Mouse (Mus musculus) telencephalon, adult 2 months (tissue): ENCODE measurements around the gene Dlec1.
A peak's percentile ranks its signal among the peaks of the same experiment; 100 is the strongest.

Experiments
- DNase-seq: peaks from one replicate; pipeline ENCODE4 v3.0.0-alpha.2; 2011; ENCODE audit warnings: low read depth, low spot score

Dlec1 gene

DNA sequence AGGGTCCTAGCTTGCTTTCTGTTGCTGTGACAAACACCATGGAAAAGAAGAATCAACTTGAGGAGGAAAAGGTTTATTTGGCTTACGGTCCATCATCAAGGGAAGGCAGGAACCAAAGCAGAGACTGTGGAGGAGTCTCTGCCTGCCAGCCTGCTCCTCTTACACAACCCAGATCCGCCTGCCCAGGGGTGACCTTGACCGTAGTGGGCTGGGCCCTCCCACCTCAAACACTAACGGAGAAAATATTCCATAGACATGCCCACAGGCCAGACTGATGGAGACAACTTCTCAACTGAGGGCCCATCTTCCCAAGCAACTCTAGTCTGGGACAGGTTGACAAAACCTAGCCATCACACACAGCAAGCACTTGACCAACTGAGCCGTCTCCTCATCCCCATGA lies 39.8 kb downstream of the Dlec1 start:
- DNase-seq = no peak

DNA sequence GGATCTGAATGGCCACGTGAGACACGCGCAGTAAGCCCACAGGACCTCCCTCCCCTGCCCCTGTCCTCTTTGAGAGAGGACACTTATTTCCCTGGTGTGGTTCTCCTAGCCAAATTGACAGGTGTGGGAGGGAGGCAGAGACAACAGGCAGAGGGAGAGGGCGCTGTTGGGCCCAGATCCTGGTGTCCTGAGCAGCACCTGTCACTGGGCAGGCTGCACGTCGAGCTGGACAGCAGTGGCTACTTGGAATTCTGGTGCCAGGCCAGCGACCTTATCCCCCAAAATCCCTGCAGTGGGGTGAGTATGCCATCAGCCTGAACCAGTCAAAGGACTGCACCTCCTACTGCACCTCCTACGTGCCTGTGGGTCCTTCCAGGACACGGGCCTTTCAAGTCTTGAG lies 41.1 kb downstream of the Dlec1 start:
- no peak for DNase-seq

DNA sequence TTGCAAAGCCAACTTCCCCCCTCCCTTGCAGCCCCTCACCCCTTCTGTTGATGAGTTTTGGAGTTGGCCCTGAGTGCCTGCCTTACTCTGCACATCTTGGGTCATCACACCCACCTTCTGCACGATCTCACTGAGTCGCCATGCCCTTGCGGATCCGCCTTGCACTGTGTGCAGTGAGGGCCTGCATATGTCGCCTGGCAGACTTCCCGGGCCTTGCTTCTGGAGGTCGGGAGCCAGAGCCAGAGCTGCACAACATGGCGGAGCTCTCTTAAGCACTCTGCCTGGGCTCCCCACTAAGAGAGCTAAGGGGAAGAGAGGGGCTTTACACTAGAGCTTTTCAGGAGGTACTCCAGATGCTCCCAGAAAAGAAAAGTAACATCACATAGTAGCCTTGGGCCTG lies 42.4 kb downstream of the Dlec1 start:
- no peak for DNase-seq

DNA sequence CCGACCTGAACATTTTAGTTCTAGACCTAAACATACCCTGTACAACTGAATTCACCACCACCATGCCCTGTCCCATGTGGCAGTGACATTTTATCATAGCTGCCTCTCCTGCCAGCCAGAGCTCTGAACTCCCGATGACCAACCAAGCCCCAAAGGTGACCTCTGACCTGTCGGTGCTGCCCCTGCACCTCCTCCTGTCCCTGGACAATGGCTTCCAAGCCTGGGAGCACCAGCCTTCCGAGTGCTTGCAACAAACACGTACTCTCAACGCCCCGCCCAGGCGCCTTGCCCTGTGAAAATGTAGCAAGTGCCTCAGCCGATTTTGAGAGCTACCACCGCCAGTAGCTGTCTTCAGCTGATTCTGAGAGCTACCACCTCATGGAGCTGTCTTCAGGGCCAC lies 42.9 kb downstream of the Dlec1 start:
- no peak for DNase-seq

DNA sequence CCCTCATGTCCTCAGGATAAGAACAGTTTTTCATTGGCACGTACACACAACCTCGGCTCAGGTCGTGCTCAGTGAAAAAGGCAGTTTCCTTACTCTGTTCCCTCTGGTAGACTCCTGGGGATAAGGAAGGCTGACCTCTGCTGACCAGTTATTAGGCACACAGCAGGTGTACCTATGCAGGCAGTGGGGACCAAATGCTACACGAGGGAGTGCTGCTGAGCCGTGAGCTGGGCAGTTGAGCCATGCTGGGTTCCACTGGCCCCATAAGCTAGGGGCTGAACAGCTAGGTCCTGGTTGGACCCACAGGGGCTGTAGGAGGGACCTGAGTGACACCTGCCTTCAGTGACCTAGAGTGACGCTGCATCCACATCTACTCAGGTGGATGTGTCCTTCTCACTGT lies 43.4 kb downstream of the Dlec1 start:
- DNase-seq = no peak

DNA sequence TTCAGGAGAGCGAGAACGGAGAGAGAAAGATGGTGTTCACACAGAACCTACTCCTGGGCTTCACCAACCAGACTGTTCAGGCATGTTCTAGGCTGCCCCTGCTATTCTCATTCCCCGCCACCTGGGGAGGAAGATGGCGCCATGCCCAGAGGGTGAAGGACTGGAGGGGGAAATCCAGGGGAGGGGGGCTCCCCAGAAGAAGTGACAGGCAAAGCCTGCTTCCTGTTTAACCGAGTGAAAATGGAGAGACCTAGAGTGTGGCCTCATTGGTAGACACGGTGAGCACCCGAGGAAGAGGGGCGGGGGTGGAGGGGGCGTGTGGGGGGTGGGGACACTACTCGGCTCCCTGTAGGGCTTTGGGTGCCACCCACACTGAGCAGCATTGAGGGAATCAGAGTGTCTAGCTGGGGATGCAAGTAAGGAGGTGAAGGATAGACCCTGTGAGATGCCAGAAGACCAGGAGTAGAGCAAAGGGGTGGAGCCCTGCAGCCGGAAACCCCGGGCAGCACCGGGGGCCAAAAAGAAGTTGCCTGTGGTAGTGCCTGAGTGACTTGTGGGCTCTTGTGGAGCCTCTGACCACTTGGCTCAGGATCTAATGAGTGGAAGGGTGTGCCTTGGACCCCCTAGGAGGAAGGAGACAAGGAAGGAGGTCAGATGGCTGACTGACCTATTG lies 44.0 kb downstream of the Dlec1 start:
- no peak for DNase-seq

DNA sequence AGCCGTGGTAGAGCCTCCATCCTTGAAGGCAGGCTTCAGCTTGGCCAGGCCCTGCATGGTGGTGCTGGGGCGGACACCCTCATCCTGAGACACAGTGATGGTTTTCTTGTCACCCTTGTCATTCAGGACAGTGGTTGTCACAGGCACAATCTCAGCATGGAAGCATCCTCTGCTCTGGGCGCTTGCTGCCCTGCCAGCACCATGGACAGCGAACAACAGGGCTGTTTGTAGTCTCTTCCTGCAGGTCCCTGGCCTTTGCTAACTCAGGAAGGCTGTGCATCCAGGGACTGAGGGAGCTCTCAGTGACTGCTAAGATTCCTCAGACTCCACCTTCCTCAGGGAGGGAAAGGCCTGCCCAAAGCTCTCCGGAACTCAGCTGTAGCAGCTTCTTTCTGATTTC lies 47.3 kb downstream of the Dlec1 start:
- no peak for DNase-seq

DNA sequence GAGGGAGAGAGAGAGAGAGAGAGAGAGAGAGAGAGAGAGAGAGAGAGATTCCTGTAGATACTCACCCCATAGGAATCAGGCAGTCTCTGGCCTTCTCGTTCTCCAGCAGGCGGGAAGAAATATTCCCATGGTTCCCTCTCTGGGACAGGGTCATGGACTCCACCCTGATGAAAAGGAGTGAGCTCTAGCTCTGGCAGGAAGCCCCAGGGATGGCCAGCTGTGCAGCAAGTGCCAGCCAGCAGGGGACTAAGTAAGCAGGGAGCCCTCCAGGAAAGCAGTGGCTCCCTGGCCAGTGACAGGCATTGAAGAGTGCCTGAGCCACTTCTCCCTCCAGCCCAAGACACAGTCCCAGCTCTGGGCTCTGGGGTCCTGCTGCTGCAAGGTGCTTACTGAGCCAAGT lies 49.5 kb downstream of the Dlec1 start:
- DNase-seq = no peak

DNA sequence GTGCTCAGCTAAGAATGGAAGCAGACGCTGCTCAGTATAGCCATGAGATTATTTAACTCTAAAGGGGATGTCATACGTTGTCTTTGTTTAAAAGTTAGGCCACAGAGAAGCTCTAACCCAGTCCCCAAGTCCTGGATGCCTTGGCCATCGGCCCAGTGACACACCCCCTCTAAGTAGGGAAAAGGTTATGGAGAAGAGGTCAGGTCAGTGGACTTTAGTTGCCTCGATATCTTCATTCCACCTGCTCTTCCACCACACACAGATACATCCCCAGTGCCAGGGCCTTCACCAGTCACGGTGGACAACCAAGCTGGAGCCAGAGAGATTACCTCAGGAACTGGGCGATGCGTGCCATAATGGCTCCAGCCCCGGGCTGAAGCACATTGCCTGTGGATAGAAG lies 53.1 kb downstream of the Dlec1 start:
- no peak for DNase-seq

DNA sequence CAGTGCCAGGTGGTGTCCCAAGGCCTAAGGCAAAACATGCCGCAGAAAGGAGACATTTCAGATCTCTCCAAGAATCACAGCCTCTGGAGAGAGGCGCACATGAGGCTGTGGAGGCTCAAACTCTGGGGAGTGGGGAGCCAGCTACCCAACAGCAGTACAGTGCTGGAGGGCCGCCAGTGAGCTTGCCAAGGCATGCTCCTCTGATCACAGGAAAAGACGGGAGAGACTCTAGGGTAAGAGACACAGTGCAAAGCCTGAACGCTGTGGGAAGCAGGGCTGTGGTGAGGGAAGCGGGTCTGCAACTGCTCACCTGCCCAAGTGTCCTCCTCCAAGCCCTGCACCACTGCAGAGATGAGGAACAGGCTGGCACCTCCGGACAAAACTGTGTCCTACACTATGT lies 53.5 kb downstream of the Dlec1 start:
- no peak for DNase-seq

DNA sequence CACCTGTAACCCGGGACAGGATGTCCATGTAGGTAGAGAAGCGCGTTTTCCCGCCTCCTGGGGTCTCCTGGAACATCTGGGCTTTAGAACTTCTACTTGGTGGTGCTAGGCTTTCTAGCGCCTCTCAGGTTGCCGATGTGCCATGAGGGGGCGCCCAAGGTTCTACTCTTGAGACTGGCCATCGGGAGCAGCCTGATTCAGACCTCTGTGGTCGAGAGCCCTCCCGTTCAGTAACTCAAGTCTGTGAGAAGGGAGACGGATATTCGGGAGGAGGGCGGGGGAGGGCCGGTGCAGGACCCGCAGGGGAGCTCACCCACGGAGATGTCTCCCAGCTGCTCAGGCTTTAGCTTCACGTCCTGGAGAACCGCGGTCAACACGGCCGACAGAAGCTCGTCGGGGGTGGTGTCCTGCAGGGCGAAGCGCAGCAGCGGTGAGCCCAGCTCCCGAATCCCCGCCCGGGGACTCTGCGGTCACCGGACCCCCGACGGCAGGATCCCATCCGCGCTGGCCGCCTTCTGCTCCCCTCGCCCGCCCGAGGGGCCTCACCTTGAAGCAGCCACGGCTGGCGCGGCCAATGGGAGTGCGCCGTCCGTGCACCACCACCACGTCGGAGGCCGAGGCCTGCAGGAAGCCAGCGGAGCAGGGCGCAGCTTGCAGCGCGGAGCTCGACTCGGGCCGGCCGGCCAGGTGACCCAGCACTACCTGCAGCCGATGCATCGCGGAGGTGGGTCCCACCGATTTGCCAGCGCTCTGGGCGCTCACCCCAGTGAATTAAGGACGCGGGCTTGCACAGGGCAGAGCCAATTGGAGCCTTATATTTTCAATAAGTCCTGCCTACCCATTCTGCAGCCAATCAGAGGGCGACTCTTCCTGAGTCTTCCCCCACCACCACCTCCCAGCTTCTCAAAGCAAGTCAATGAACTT lies 54.3 kb downstream of the Dlec1 start, which contains the start of gene Acaa1b:
Gene Acaa1b, minus strand, starts transcription at position 816 of the 924 bp plus-strand sequence.
- peak; percentile 28 for DNase-seq

DNA sequence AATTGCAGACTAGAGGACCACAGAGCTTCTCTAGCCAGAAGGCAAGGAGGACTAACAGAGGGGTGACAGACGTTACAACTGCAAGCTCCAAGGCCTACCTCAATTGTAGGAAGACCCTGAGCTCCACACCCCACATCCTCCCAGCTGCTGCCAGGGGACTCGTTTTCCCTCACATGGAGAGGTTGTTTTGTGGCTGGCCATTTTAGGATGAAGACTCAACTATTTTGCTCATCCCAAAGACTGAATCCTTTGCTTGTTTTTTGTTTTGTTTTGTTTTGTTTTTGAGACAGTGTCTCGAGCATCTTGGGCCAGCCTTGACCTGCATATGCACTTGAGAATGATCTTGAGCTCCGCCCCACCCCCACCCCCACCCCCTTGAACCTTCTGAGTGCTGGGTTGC lies 56.6 kb downstream of the Dlec1 start, which contains the start of gene Gm47289:
Gene Gm47289, plus strand, starts transcription at position 301 of the 400 bp plus-strand sequence.
- DNase-seq = no peak

DNA sequence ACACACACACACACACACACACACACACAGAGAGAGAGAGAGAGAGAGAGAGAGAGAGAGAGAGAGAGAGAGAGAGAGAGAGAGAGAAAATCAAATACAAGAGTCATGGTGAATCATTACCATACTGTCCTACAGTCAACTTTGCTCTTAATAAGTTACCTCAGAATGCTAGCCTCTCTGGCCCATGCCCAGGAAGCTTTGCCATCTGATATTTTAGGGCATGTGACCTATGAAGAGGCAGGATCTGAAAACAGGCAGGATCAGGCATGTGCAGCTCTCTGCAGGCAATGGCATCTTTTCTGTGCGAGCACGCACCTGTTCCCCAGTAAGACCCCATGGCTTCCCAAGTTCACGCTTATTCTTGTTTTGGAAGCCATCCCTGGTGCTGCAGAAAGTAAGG lies 58.4 kb downstream of the Dlec1 start:
- DNase-seq = no peak

DNA sequence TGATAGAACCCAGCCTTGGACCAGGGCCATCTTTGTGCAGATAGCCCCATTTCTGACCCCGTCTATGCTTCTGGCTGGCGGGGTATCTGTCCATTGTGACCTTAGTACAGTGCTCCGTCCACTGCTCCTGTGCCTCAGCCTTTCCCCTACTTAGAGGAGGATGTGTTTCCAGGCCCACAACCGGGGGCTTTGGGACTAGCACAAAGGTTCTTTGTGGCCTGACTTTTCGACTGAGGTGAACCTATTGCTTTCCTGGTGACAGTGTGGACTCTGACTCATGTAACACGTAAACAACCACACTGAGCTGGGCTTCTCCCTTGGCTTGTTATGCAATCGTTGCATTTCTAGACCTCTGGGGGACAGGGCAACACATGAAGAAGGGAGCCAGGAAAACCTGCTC lies 62.5 kb downstream of the Dlec1 start:
- DNase-seq = no peak

DNA sequence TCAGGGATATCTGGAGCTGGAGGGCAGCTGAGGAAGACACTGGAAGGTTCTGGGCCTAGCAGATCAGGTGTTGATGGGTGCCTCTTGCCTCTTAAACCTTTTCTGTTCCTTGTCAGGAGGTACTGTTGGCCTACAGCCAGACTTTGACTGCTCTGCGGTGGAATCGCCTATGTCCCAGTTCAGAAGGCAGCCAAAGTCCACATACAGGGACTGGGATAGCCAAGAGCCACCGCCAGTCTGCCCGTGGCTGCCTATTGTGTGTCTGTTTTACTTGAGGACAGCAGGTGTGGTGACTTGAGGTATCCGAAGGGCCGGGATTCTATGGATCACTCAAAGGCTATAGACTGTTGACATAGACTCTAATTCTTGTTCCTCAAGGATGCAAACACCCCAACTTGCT lies 63.3 kb downstream of the Dlec1 start:
- no peak for DNase-seq

DNA sequence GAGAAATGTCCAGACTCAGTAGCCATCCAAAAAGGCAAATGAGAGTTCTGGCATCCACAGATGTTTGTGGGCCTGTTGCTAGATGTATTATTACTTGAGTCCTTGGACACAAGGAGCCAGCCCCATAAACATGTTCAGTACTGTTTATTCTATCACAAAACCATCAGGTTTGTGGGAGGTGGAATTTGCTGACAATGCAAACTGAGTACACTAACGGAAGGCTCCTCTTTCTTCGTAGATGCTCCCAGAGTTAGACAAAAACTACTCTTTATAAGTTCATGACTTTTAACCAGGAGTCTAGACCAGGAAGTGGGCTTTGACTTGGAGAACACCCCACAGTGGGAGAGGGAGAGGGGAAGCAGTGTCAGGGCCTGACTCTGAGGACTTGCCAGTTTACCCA lies 65.3 kb downstream of the Dlec1 start:
- DNase-seq = no peak

DNA sequence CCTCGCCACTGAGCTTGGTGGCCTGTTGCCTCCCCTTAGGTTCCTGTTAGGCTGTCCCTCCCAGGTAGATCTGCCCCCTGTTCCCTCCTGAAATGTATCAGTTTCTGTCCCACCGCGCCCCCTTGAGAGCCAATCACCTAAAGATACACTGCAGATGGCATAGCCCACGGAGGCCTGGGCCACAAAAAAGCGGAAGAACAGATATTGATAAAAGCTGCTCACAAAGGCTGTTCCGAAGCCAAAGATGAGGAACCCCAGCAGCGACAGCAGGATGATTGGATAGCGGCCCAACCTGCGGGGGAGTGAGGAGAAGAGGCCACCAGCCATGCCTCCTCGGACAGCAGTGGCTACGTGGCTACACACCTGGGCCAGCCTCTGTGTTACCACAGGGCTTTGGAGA lies 77.0 kb downstream of the Dlec1 start:
- no peak for DNase-seq

DNA sequence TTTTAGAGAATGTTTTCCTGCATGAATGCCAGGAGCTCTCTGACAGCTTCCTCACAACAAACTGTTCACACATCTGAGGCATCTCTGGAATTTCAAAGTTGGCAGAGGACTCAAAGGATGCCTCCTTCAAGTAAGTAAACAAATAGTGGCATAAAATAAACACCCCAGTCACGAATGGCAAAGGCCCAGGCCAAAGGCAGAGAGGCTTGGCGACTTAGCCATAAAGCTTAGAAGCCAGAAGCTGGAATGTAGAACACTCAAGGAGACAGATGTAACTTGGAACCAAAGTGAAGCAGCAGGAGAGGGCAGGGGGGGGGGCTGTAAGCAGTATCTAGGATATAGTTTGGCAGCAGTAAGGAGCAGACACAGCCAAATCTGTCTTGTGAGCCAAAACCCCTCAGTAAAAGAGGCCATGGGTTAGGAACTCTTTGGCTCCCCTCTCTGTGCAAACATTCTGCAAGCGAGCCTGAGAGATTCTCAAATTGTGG lies 79.0 kb downstream of the Dlec1 start:
- DNase-seq = no peak

DNA sequence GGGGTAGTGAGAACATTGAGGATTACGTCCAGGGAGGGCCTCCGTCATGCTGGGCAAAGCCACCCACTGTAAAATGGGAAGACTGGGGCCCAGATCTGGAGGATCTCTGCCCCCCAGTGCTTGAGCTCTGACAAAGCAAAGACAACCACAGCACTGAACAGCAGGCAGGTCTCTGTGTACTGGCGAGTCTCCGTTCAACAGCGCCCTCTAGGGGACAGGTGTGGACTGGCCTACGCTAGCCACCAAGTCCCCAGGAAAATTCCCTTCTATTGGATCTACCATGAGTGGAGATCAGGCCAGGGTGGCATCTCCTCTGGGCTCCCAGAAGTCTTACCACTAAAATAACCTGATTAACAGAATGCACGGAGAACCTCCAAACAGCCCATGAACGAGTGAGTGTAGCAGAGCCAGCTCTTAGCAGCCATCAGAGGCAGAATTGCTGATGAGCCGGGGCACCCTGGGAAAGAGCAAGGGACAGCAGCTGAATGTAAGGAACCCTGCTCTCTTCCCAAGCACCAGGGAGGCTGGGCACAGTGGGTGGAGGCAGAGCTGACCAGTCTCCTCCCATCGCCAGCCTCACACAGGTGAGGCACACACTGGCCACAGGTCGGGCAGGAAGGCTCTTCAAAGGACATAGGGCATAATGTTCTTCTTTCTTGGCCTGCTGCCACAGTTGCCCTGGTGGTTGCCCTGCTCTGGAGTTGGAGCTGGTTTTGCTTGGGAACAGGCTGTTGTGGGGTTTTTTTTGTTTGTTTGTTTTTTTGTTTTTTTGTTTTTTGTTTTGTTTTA lies 90.1 kb downstream of the Dlec1 start:
- no peak for DNase-seq
